Mouse (Mus musculus) liver, embryonic 16.5 days (tissue): ENCODE measurements around the gene Ccdc157. TPM values are rescaled to one million over a fixed set of nuclear protein-coding genes. Genes with fewer than 3 reads are reported as not detected.
A peak's percentile ranks its signal among the peaks of the same experiment; 100 is the strongest.

Experiments
- ATAC-seq: fragments of 200-750 bp; cut with Nextera tagmentation; 2 replicates; pipeline ENCODE4 v1.8.0; 2017; ENCODE audit warnings: low read depth, mild to moderate bottlenecking, moderate number of reproducible peaks, moderate library complexity
- H3K27ac ChIP-seq: fragments of 300-500 bp; sonication (generic); 2 replicates; pipeline ENCODE4 v1.5.1; 2014; ENCODE audit warnings: mild to moderate bottlenecking, low read length
- H3K27me3 ChIP-seq: fragments of 300-500 bp; sonication (generic); 2 replicates; pipeline ENCODE4 v1.6.1; 2014; ENCODE audit warnings: low read depth, low read length, mixed read lengths; ENCODE audit not compliant: control insufficient read depth, insufficient read depth
- H3K36me3 ChIP-seq: fragments of 300-500 bp; sonication (generic); 2 replicates; pipeline ENCODE4 v1.6.1; 2014; ENCODE audit warnings: mild to moderate bottlenecking; ENCODE audit not compliant: control insufficient read depth, insufficient read depth
- H3K4me1 ChIP-seq: fragments of 300-500 bp; sonication (generic); 2 replicates; pipeline ENCODE4 v1.6.1; 2014; ENCODE audit warnings: low read depth, low read length, mixed read lengths; ENCODE audit not compliant: control insufficient read depth
- H3K4me2 ChIP-seq: fragments of 300-500 bp; sonication (generic); 2 replicates; pipeline ENCODE4 v1.6.1; 2014; ENCODE audit warnings: low read depth, low read length, mixed read lengths
- H3K4me3 ChIP-seq: fragments of 300-500 bp; sonication (generic); 2 replicates; pipeline ENCODE4 v1.5.1; 2014; ENCODE audit warnings: low read depth, mild to moderate bottlenecking, low read length
- H3K9ac ChIP-seq: fragments of 300-500 bp; sonication (generic); 2 replicates; pipeline ENCODE4 v1.6.1; 2014; ENCODE audit warnings: low read depth, low read length
- H3K9me3 ChIP-seq: fragments of 300-500 bp; sonication (generic); replicated peaks from 2 replicates; pipeline ENCODE4 v1.6.1; 2016; ENCODE audit warnings: low read length; ENCODE audit not compliant: control insufficient read depth
- WGBS: fragments of 180-500 bp; shearing (Covaris S2); extraction: QIAGEN DNeasy Blood & Tissue Kit; methylation state at CpG from one replicate; pipeline ENCODE4 v1.1.7; 2014; ENCODE audit not compliant: insufficient replicate concordance; 5-methylcytosine and 5-hydroxymethylcytosine counted together
- polyA plus RNA-seq: library from polyadenylated mRNA; unstranded; fragments of >200 nt; fragmentation: Nextera tagmentation; extraction: Ambion mirVana; gene quantifications from 2 replicates; pipeline ENCODE4 v1.2.1, GENCODE M21; 2015

Ccdc157 gene
- polyA plus RNA-seq, 1 experiment from 2014 or later, result 0.79 TPM

- no peak overlapping the region for H3K4me3 ChIP-seq
- H3K36me3 ChIP-seq, result no peaks in the 10 kb centered on the region
- no peak overlapping the region for H3K27ac ChIP-seq
- no peak overlapping the region for H3K4me2 ChIP-seq
- no peaks in the 10 kb centered on the region for H3K9me3 ChIP-seq
- 49% methylated on average over 5 of the region's 5 CpGs for WGBS
- peaks cover 8% of the 10 kb centered on the region for H3K4me1 ChIP-seq
- no peak overlapping the region for H3K9ac ChIP-seq
- ATAC-seq, result no peak
- peaks cover 18% of the 10 kb centered on the region for H3K27me3 ChIP-seq
Measured at GRCm38 (mm10) chr11:4123922-4124321, 36.2 kb downstream of the Ccdc157 start.

- Histone ChIP-seq H3K9ac (no peak within 1 kb of the TSS), H3K4me2 (no peak within 1 kb of the TSS), H3K27ac (no peak within 1 kb of the TSS), H3K27me3 (peaks cover 28% of the 10 kb centered on the region), H3K36me3 (no peaks in the 10 kb centered on the region), H3K9me3 (no peaks in the 10 kb centered on the region), H3K4me1 (peaks cover 16% of the 10 kb centered on the region), H3K4me3 (no peak within 1 kb of the TSS)
- ATAC-seq, result no peak
- 41% methylated on average over 10 of the region's 10 CpGs for WGBS
Measured at GRCm38 (mm10) chr11:4122742-4123579, 37.1 kb downstream of the Ccdc157 start, which contains the start of gene Sec14l2. Sec14l2 (minus strand) TSS chr11:4123415.

- WGBS, result 43% methylated on average over 5 of the region's 5 CpGs
- Histone ChIP-seq H3K4me1 (peaks cover 23% of the 10 kb centered on the region), H3K4me2 (no peak overlapping the region)
Measured at GRCm38 (mm10) chr11:4122226-4122625, 37.9 kb downstream of the Ccdc157 start.

GRCm38 (mm10) chr11:4121691-4122090 is 38.4 kb downstream of the Ccdc157 start:
- WGBS, result 64% methylated on average over 3 of the region's 3 CpGs
- no peaks in the 10 kb centered on the region for H3K9me3 ChIP-seq
- H3K27me3 ChIP-seq, result peaks cover 35% of the 10 kb centered on the region
- no peak for ATAC-seq
- no peaks in the 10 kb centered on the region for H3K36me3 ChIP-seq
- H3K9ac ChIP-seq, result no peak overlapping the region
- no peak overlapping the region for H3K27ac ChIP-seq
- peaks cover 29% of the 10 kb centered on the region for H3K4me1 ChIP-seq
- no peak overlapping the region for H3K4me2 ChIP-seq
- H3K4me3 ChIP-seq, result no peak overlapping the region

More at GRCm38 (mm10) chr11:4122226-4122625, 37.9 kb downstream of the Ccdc157 start:
- H3K27ac ChIP-seq, result no peak overlapping the region
- H3K36me3 ChIP-seq, result no peaks in the 10 kb centered on the region
- H3K4me3 ChIP-seq, result no peak overlapping the region
- H3K27me3 ChIP-seq, result peaks cover 35% of the 10 kb centered on the region
- no peak for ATAC-seq
- H3K9me3 ChIP-seq, result no peaks in the 10 kb centered on the region
- H3K9ac ChIP-seq, result no peak overlapping the region

- no peak overlapping the region for H3K9ac ChIP-seq
- peaks cover 36% of the 10 kb centered on the region for H3K4me1 ChIP-seq
- H3K27me3 ChIP-seq, result peaks cover 35% of the 10 kb centered on the region
- WGBS, result 16% methylated on average over 5 of the region's 5 CpGs
- no peak overlapping the region for H3K4me3 ChIP-seq
- ATAC-seq, result 0 out of 2 replicates have a peak, but pooled peaks have one; percentile 7
- no peaks in the 10 kb centered on the region for H3K9me3 ChIP-seq
- H3K27ac ChIP-seq, result no peak overlapping the region
- no peak overlapping the region for H3K4me2 ChIP-seq
- H3K36me3 ChIP-seq, result no peaks in the 10 kb centered on the region
Measured at GRCm38 (mm10) chr11:4119635-4120034, 40.5 kb downstream of the Ccdc157 start.

- H3K9ac ChIP-seq, result peak overlapping the region; percentile 63
- peaks cover 35% of the 10 kb centered on the region for H3K27me3 ChIP-seq
- peaks cover 34% of the 10 kb centered on the region for H3K4me1 ChIP-seq
- peak; percentile 62 for ATAC-seq
- H3K4me3 ChIP-seq, result peak overlapping the region; percentile 68
- no peaks in the 10 kb centered on the region for H3K36me3 ChIP-seq
- peak overlapping the region; percentile 77 for H3K4me2 ChIP-seq
- H3K27ac ChIP-seq, result peak overlapping the region; percentile 62
- no peaks in the 10 kb centered on the region for H3K9me3 ChIP-seq
- 2% methylated on average over 41 of the region's 41 CpGs for WGBS
Measured at GRCm38 (mm10) chr11:4118081-4118921, 41.8 kb downstream of the Ccdc157 start.

GRCm38 (mm10) chr11:4117372-4118071 is 42.6 kb downstream of the Ccdc157 start:
- 11% methylated on average over 3 of the region's 3 CpGs for WGBS
- H3K4me1 ChIP-seq, result peaks cover 33% of the 10 kb centered on the region
- peak; percentile 68 for ATAC-seq
- H3K4me3 ChIP-seq, result peak overlapping the region; percentile 68
- no peaks in the 10 kb centered on the region for H3K9me3 ChIP-seq
- peaks cover 35% of the 10 kb centered on the region for H3K27me3 ChIP-seq
- peak overlapping the region; percentile 62 for H3K27ac ChIP-seq
- peak overlapping the region; percentile 77 for H3K4me2 ChIP-seq
- H3K36me3 ChIP-seq, result no peaks in the 10 kb centered on the region
- H3K9ac ChIP-seq, result peak overlapping the region; percentile 63

GRCm38 (mm10) chr11:4116458-4117141 is 43.5 kb downstream of the Ccdc157 start:
- Histone ChIP-seq H3K9ac (peak overlapping the region; percentile 37), H3K27ac (peak overlapping the region; percentile 40; the same call in 1 of the 2 replicates), H3K4me1 (peaks cover 31% of the 10 kb centered on the region), H3K9me3 (no peaks in the 10 kb centered on the region), H3K36me3 (no peaks in the 10 kb centered on the region), H3K4me3 (peak overlapping the region; percentile 68), H3K4me2 (peak overlapping the region; percentile 77), H3K27me3 (peaks cover 35% of the 10 kb centered on the region)
- peak; percentile 63 for ATAC-seq
- WGBS, result 30% methylated on average over 11 of the region's 11 CpGs
